Mouse (Mus musculus) adrenal gland, adult 18-20 months (tissue): ENCODE measurements around the gene Rab37. TPM values are rescaled to one million over a fixed set of nuclear protein-coding genes. Genes with fewer than 3 reads are reported as not detected.

Experiments
- DNase-seq, 2 experiments: peaks; one replicate each; pipeline ENCODE4 v3.0.0; 2021 to 2022; ENCODE audit warnings: low spot score in 2 of 2
- total RNA-seq, 2 experiments: library from RNA; stranded (reverse); gene quantifications; 1 replicate in 1 of 2; 2 replicates in 1 of 2; pipeline ENCODE4 v1.2.3; 2021

The Rab37 gene
- total RNA-seq, 2 experiments from 2014 or later, result 0.76 to 1.3 TPM

DNA sequence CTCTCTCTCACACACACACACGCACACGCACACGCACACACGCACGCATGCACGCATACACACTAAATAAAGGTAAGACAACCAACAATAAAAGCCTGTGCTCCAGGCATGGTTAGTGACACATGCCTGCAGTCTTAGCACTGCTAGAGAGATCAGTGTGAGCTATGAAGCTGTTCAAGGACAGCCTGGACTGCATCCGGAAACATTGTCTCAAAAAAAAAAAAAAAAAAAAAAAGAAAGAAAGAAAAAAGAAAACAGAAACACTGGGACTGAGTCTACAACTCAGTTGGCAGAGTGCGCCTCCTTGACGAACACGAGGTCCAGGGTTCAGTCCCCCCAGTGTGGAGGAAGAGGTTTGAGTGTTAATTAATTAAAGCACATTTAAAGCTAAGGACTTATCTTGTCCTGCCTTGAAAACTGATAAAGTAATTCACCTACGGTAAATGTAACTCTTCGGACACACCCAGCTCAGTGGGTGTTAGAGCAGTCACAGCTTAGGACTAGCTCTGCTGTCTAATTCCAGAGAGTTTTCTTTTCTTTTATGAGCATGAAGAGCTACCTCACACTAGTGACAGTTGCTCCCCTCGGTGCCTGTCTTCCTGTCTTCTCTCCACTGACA is 38.4 kb downstream of the Rab37 start:
- no peak for DNase-seq

DNA sequence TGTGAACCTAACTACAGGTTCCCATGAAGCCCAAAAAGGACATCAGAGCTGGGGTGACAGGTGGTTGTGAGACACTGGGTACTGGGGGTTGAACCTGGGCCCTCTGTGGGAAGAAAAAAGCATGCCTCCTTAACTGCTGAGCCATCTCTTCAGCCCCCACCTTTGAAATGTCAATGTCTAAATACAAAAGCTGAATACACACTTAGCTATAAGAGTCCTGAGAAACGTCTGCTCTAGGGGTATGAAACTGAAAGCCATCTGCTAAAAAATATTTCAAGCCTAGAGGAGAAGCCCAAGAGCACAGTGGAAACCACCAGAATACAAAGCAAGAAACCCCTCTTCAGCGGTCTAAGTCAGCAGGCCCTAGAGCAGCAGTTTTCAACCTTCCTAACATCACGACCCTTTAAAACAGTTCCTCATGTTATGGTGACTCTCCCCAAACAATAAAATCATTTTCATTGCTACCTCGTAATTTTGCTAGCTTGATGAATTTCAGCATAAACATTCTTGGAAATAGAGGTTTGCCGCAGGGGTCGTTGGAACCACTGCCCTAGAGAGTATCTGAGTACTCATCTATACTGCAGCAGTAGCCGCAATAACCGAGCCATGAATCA is 40.6 kb downstream of the Rab37 start:
- no peak for DNase-seq

GRCm38 (mm10) chr11:115133800-115134199 is 42.6 kb downstream of the Rab37 start, which contains the start of gene Cd300lf:
Gene Cd300lf, minus strand, starts transcription at chr11:115133992.
- no peak for DNase-seq

GRCm38 (mm10) chr11:115138597-115139262 is 47.5 kb downstream of the Rab37 start:
- DNase-seq, result no peak

- DNase-seq, result no peak
Observed at GRCm38 (mm10) chr11:115141970-115142369, 50.7 kb downstream of the Rab37 start.

DNA sequence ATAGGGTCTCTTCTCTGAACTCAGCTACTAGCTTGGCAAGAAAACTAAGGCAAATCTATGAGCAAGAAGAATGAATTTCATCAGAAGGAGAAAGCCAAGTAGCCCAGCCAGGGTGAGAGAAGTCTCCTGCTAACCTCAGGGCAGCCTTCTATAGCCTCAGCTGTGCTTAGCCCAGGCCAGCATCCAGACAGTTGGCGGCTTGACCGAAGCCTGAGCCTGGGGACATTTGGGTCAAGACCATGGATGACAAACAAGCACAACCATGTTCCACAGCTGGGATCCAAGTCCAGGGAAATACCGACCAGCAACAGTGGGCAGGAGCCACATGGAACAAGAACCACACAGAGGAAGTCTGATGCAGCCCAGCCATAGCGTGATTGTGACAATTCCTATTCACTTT is 56.6 kb downstream of the Rab37 start:
- DNase-seq, result no peak

- no peak for DNase-seq
Observed at GRCm38 (mm10) chr11:115150741-115151254, 59.6 kb downstream of the Rab37 start.

DNA sequence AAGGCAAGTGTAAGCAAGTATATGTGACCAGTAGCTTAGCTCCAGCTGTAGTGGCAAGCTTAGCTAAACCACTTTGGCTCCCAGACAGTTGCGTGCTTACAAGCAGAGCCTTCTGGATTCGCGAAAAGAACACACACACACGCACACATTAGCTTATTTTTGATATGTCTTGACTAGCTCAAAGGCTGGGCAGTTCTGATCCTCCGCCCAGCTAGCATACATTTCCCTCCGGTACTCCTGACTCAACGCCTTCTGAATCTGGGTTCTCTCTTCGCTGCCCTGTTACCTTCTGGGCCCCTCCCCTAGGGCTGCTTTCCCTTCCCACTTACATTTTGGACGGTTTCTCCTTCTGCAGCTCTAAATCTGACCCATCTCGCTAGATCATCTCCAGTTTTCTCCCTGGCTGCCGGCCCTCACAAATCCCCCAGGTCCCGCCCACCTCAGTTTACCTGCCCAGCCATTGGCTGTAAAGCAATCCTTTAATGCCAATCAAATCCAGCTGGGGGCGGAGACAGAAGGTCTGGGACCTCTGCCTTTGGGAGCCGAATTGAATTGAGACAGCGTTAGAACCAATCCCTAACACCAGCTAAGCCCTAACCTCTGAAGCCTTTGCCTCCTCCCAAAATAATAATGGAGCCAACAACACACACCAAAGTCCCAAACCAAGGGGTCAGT is 60.7 kb downstream of the Rab37 start:
- DNase-seq, result peak in 1 of 2 experiments; percentile 26

GRCm38 (mm10) chr11:115153088-115153487 is 61.9 kb downstream of the Rab37 start:
- no peak for DNase-seq

- peak; percentile 64 to 80 for DNase-seq
Observed at GRCm38 (mm10) chr11:115153699-115154292, 62.6 kb downstream of the Rab37 start.

GRCm38 (mm10) chr11:115155053-115155634 is 63.9 kb downstream of the Rab37 start:
- DNase-seq, result no peak

DNA sequence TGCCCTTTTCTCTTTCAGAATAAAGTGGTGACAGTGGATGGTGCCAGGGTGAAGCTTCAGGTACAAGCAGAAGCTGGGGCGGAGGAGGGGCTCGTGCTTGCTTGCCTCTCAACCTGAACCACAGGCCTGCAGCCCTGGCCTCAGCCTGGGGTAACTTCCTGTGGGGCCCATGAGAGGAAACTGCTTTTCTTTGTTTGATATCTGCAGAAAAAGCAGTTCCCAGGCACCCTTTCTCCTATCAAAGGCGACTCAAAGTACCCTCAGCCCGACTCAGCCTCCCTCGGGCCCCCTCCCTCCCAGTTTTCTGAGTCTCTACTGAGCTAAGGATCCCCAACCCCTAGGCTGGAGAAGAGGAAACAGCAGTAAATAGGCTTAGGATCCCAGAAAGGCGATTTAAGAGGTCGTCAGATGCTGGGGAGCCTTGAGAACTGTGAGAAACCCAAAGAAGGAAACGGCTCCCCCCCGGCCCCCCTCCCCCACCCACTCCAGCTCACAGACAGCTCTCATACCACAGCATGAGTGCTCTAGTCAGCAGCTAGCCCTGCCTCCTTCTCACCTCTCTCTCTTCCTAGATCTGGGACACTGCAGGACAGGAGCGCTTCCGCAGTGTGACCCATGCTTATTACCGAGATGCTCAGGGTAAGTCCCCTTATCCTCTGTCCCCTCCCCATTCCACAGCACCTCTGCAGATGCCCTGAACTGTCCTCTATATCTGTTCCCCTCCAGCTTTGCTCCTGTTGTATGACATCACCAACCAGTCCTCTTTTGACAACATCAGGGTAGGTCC is 66.9 kb downstream of the Rab37 start:
- no peak for DNase-seq

GRCm38 (mm10) chr11:115160016-115160797 is 69.0 kb downstream of the Rab37 start:
- peak; percentile 88 to 89 for DNase-seq

- DNase-seq, result peak; percentile 76 to 85
Observed at GRCm38 (mm10) chr11:115160883-115161577, 69.8 kb downstream of the Rab37 start.

- DNase-seq, result no peak
Observed at GRCm38 (mm10) chr11:115161578-115162204, 70.5 kb downstream of the Rab37 start.

DNA sequence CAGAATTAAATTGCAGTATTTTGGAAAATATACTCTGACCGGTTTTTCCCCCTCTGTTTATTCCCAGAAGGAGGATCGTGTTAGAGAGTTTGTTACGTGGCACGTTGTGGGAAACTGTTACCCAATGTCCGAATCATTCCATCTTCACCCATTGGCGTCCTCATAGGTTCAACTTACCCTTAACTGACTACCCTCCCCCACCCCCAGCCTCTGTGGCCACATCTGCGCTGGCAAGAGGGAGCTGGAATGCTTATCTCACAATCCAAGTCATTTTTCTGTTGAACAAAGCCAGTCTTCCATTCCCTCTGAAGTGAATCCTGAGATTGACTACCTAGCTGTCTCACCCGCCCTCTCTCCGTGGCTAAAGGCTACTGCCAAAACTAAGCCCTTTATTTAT is 71.0 kb downstream of the Rab37 start:
- no peak for DNase-seq

- peak; percentile 98 for DNase-seq
Observed at GRCm38 (mm10) chr11:115162832-115163480, 71.7 kb downstream of the Rab37 start, which contains the start of gene Slc9a3r1. Gene Slc9a3r1, plus strand, starts transcription at chr11:115163341.
